Mouse (Mus musculus) E14TG2a.4 (cell line): ENCODE results near the gene Zfp987.
"Not testable (repeated sequence)": the region's sequence is repeated elsewhere in the genome, so short reads cannot be mapped to it uniquely, and the experiment has no call there.

Source experiments
- CTCF ChIP-seq: conservative IDR thresholded peaks from 2 replicates; pipeline ENCODE4 v1.5.1; 2014; ENCODE audit warnings: low read length
- NANOG ChIP-seq: IDR thresholded peaks from 2 replicates; pipeline ENCODE4 v1.6.1; 2014; ENCODE audit warnings: borderline replicate concordance, low read length, mixed read lengths
- POU5F1 ChIP-seq: IDR thresholded peaks from 2 replicates; pipeline ENCODE4 v1.6.1; 2014; ENCODE audit warnings: low read length, borderline replicate concordance

DNA sequence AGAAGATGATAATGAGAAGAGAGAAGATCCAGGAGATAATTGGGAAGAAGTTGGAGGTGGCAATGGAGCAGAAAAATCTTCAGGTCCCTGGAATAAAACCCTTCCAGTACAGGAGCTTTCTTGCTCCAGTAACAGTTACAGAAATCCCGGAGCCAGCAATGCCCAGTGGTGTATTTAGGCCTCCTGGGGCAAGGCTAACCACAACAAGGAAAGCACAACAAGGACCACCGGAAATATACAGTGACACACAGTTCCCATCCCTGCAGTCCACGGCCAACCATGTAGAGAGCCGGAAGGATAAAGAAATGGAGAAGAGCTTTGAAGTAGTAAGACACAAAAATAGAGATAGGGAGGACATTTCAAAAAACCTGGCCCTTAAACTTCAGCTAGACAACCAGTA, 38.0 kb upstream of the Zfp987 start:
- TF ChIP-seq CTCF, NANOG, POU5F1: not testable (repeated sequence)
